Mouse (Mus musculus) megakaryocyte, adult 5-6 weeks (primary cell): Measurements from ENCODE around the gene 2410137M14Rik. TPM values are rescaled to one million over a fixed set of nuclear protein-coding genes. Genes with fewer than 3 reads are reported as not detected.
"Not testable (repeated sequence)": the region's sequence is repeated elsewhere in the genome, so short reads cannot be mapped to it uniquely, and the experiment has no call there.

Experiments used
- ATAC-seq: 2 replicates; pipeline ENCODE4 v1.8.0; 2016; ENCODE audit warnings: mild to moderate bottlenecking, inconsistent platforms; ENCODE audit not compliant: poor library complexity, severe bottlenecking
- total RNA-seq, 2 experiments: library from RNA; stranded (forward) in 1 of 2; stranded (reverse) in 1 of 2; fragments of 153-499, 151-499 nt in 1 of 2; fragments of 221-1000, 200-1000 nt in 1 of 2; gene quantifications; 2 replicates each; pipeline versions ENCODE4 v1.2.3 to v1.2.4; 2015 to 2017

Gene 2410137M14Rik
- total RNA-seq (2015) = not detected in 2 replicates
- not detected in 2 replicates for total RNA-seq (2017)

GRCm38 (mm10) chr17:36981221-36981813, at the start of gene 2410137M14Rik:
Gene 2410137M14Rik (minus strand): TSS chr17:36981237.
- ATAC-seq = no peak

GRCm38 (mm10) chr17:37029162-37029561, 48.1 kb upstream of the 2410137M14Rik start:
- no peak for ATAC-seq

GRCm38 (mm10) chr17:37028683-37029120, 47.7 kb upstream of the 2410137M14Rik start:
- peak; percentile 83 for ATAC-seq

DNA sequence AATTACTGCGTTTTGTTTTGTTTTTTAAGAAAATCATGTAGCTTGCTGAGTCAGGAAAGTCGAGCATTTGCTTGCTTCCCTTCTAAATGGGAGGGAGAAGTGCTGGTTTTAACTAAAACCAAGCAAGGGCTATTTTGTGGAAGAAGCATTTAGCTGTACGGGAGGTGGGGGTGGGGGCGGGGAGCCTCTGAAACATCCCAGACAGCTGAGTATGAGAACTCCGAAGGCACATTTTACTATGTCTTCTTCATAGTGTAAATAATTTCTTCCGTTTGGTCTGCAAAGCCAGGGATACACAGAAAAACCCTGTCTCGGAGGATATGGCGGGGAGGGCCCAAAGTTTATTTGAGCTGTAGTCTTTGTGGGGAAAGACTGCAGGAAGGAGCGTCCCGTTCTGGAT, 47.2 kb upstream of the 2410137M14Rik start:
- no peak for ATAC-seq

DNA sequence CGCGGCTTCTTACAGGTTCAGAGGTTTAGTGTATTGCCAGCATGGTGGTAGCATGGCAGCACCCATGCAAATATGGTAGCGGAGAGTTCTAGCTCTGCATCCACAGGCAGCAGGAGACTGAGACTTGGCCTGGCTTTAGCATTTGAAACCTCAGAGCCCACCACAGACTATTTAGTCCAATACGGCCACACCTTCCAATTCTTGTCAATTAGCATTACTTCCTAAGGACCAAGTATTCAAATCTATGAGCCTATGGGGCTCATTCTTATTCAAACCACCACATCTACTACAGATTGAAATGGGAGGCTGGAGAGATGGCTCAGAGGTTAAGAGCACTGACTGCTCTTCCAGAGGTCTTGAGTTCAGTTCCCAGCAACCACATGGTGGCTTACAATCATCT, 46.4 kb upstream of the 2410137M14Rik start:
- no peak for ATAC-seq

DNA sequence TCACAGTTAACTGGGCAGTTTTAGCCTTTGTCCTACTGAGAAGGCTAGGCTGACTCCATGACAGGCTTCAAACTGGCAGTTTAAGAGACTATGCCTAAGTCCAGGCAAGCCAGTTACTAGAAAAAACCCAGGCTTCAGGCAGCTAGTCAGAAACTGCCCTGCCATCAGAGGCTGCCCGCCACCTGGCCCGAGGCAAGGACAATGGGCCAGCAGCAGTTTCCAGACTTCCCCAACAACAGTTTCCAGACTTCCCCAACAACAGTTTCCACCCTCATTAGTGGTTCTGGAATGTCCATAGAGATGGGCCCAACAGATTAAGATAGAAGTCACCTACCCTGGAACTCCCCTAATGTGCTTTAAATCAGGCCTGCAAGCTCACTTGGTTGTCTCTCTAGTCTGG, 45.4 kb upstream of the 2410137M14Rik start:
- no peak for ATAC-seq

DNA sequence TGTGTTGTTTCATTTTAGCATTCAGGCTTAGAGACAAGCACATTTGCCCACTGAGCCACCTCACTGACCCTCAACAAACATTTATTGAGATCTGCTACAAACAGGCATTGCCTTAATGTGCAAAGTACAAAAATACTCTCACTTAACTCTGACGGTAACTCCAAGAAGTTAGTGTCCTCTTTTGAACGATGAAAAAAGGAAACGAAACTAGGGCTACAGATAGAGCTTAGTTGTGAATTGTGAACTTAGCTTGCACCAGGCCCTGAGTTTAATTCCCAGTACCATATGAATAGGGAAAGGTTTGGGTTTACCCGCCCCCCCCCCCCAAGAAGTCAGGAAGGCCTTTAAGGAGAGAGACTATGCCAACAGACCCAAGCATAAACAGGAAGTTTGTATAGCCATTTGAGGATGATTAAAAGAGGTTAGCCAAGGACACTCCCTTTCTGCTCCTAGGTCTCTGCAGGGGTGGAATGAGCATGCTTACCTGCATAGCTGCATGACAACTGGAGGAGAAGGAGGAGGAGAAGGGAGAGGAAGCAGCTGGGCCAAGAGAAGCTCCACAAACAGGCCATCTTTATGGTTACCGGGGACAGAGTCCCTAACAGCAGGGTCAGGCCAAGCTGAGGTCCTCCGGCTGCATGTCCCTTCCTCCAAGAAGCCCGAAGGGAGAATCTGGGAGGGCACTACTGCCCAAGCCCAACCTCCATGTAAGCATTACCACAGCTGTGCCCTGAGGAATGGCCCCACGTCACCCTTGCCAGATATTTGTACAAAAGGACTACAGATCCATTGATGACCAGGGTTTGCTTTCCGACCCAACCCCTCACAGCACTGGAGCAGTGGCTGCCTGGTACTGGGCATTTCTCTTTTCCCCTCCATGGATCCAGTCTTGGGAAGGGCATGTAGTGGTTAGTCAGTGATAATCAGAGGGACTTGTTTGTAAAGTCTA, 41.9 kb upstream of the 2410137M14Rik start, which contains the start of gene Mog:
Mog (minus strand) TSS at position 771 of the 949 bp plus-strand sequence.
- peak; percentile 59 for ATAC-seq

- not testable (repeated sequence) for ATAC-seq
Observed at GRCm38 (mm10) chr17:37019242-37019641, 38.2 kb upstream of the 2410137M14Rik start.

DNA sequence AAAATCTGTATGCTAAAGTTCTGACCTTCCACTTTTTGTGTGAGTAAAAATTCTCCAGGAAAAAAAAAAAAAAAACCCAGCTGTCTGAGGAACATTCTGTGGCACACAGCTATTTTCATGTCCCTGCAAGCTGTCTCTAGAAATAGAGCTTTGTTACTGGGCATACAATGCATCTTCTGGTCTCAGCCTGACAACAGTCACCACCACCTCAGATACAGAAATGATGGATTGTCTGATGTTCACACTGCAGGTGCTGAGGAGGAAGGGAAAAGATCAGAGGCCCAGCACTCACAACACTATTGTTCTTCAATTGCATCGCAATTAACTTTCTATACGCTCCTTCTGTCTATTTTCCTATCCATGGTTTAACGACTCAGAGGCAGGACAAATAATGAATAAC, 37.3 kb upstream of the 2410137M14Rik start:
- no peak for ATAC-seq

DNA sequence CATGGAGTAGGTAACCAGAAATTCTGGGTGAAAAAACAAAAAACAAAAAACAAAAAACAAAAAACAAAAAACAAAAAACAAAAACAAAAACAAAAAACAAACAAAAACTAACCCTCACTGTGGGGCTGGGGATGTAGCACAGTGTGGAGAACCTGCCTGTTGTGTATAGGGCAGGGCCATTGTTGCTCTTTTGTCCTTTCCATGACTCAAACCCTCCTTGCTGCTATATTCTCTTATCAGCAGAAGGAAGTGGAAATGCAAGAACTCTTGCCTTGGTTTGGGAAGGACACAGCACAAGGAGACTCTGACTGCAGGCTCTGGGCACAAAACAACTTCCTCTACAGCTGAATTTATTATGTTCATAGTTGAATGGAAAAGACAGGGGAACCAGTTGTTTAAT, 35.3 kb upstream of the 2410137M14Rik start:
- no peak for ATAC-seq

GRCm38 (mm10) chr17:37012141-37012540, 31.1 kb upstream of the 2410137M14Rik start:
- no peak for ATAC-seq

GRCm38 (mm10) chr17:37011719-37012118, 30.7 kb upstream of the 2410137M14Rik start:
- ATAC-seq = no peak

DNA sequence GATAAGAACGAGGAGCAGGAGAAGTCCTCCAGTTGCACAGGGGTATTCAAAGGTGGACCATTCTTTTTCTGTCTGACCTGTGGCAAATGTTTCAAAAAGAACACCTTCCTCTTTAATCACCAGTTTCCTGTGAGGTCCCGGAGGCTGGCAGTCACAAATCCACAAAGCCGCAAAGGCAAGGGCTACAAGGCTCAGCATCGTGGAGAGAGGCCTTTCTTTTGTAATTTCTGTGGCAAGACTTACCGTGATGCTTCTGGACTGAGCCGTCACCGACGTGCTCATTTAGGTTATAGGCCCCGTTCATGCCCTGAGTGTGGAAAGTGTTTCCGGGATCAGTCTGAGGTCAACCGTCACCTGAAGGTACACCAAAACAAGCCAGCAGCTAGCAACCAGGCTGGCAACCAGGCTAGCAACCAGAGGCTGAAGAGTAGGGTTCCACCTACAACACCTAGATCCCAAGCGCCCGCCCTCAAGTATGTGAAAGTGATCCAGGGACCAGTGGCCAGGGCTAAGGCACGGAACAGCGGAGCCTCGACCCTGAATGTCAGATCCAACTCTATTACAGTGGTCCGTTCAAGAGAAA, 28.5 kb upstream of the 2410137M14Rik start:
- ATAC-seq = peak; percentile 87

- ATAC-seq = no peak
Observed at GRCm38 (mm10) chr17:37008161-37008560, 27.1 kb upstream of the 2410137M14Rik start.

GRCm38 (mm10) chr17:37003366-37003765, 22.3 kb upstream of the 2410137M14Rik start:
- no peak for ATAC-seq

DNA sequence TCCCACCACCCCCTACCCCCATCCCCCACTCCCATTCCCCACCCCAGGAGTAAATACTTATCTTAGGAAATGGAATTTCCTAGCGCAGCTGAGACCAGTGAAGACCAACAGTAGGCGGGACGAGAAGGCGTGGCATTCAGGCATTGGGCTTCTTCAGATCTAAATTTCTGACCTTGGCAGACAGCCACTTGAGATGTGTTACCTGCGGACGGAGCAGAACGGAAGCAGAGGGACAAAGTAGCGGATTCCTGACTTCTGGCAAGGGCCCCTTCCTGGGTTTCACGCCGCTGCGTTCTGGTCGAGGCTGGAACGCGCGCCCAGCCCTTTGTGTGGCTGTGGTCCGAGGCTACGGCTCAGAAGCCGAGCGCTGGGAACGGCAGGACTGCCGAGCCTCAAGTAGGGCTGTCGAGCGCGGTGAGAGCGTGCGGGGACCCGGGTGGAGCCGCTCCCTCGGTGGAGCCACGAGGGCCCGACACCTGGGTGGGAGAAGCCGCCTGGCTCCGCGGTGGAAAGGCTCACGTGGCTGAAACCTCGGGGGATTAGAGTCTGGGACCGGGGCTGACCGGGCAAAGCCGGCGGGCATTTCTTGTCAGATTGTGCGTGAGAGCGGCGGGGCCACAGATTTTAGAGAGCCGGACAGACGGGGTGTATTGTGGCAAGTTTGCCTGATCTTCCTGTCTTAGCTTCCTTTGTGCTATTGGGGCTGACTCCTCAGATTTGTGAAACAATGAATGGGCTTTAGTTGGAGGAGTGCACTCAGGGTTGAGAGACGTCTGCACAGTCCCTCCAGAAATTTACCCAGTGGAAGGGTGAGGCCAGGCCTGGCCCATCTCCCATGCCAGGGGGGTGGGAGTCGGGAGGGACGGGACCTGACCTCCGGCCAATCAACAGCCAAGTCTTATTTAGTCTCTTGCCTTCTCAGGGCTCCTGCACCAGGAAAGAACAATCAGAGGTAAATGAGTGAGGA, 21.6 kb upstream of the 2410137M14Rik start:
- peak; percentile 47; the same call in 1 of the 2 replicates for ATAC-seq

GRCm38 (mm10) chr17:37000863-37001262, 19.8 kb upstream of the 2410137M14Rik start, which contains the start of gene Zfp57:
Gene Zfp57 (plus strand): TSS chr17:37001163.
- ATAC-seq = no peak

DNA sequence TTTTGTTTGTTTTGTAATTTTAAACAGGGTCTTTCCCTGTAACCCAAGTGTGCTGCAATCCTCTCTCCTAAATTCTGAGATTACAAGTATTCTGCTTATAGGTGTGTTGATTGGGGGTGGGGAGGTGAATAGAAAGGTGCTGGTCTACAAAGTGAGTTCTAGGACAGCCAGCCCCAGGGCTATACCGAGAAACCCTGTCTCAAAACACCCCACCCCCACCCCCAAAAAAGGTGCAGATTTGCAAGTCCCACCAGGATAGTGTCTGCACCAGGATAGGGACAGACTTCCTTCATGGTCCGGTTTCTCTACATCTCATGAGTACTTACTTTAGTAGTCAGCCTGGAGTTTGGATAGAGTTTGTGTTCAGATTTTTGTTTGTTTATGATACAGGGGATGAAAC, 17.4 kb upstream of the 2410137M14Rik start:
- ATAC-seq = no peak

GRCm38 (mm10) chr17:36997033-36997735, 16.1 kb upstream of the 2410137M14Rik start:
- ATAC-seq = peak; percentile 45; the same call in 1 of the 2 replicates
